Mouse (Mus musculus): ENCODE results near the gene Ace. TPM values are rescaled to one million over a fixed set of nuclear protein-coding genes. Genes with fewer than 3 reads are reported as not detected.

The Ace gene
- total and polyA plus RNA-seq, 3 experiments: not detected

GRCm38 (mm10) chr11:106025774-106026173, 58.0 kb downstream of the Ace start (continued):
- no peak for TF ChIP-seq MYC (IDR thresholded peaks at IDR 0.05; ENCODE audit: low read depth, low read length)

GRCm38 (mm10) chr11:106026465-106027151, 58.9 kb downstream of the Ace start:
- H3K79me2 ChIP-seq (ENCODE audit: control insufficient read depth, insufficient read depth, low read length, poor library complexity): no peaks in the 10 kb centered on the region
- H3K27ac ChIP-seq (ENCODE audit: control insufficient read depth, low read depth, low read length): no peak overlapping the region
- peaks cover 10 to 20% of the 10 kb centered on the region in 2 experiments; a peak in 3 of 4 replicates for H3K4me1 ChIP-seq (ENCODE audit: control insufficient read depth in 1 of 2, insufficient read depth in 2 of 2, low read length in 2 of 2)
- H3K27me3 ChIP-seq (ENCODE audit: control insufficient read depth in 1 of 2, insufficient read depth in 2 of 2, low read length in 2 of 2): no peaks in the 10 kb centered on the region
- peak; percentile 78 for DNase-seq (ENCODE audit: low read depth, low spot score)
- H3K9me3 ChIP-seq (replicated peaks; ENCODE audit: insufficient read depth, low read length): no peaks in the 10 kb centered on the region
- H3K4me3 ChIP-seq (ENCODE audit: control insufficient read depth in 1 of 2, insufficient read depth in 1 of 2, low read depth in 2 of 2, low read length in 2 of 2): peak overlapping the region in 1 of 2 experiments; percentile 9; a peak in 1 of 4 replicates
- peak overlapping the region; percentile 6 for H3K9ac ChIP-seq (ENCODE audit: control insufficient read depth, low read depth, low read length, poor library complexity, severe bottlenecking)
- peaks cover 0 to 15% of the 10 kb centered on the region in 2 experiments; a peak in 2 of 4 replicates for H3K36me3 ChIP-seq (ENCODE audit: control insufficient read depth in 1 of 2, insufficient read depth in 2 of 2, low read length in 2 of 2)
- TF ChIP-seq USF2 (IDR thresholded peaks at IDR 0.05; ENCODE audit: borderline replicate concordance in 1 of 2, insufficient read depth in 1 of 2, low read depth in 1 of 2, low read length in 2 of 2) (no peak), GATA1 (IDR thresholded peaks at IDR 0.05; ENCODE audit: low read depth, low read length) (no peak), ZKSCAN1 (IDR thresholded peaks at IDR 0.05; ENCODE audit: low read depth, low read length) (no peak), POLR2A (IDR thresholded peaks at IDR 0.05; ENCODE audit: control insufficient read depth in 1 of 2, insufficient read depth in 1 of 2, low read depth in 1 of 2, low read length in 2 of 2, poor library complexity in 1 of 2) (no peak), EP300 (IDR thresholded peaks at IDR 0.05; ENCODE audit: low read depth in 1 of 2, low read length in 2 of 2) (peak in 1 of 2 experiments; percentile 10; a peak in 1 of 4 replicates), HCFC1 (IDR thresholded peaks at IDR 0.05; ENCODE audit: low read depth, low read length) (no peak; the same call in 1 of the 2 replicates), GABPA (IDR thresholded peaks at IDR 0.05; ENCODE audit: low read depth, low read length) (no peak), BHLHE40 (IDR thresholded peaks at IDR 0.05; ENCODE audit: borderline replicate concordance, low read depth, low read length) (no peak), MXI1 (IDR thresholded peaks at IDR 0.05; ENCODE audit: low read depth, low read length) (0 out of 2 replicates have a peak, but pooled peaks have one; percentile 25), E2F4 (IDR thresholded peaks at IDR 0.05; ENCODE audit: borderline replicate concordance, low read depth, low read length) (no peak), ELF1 (IDR thresholded peaks at IDR 0.05; ENCODE audit: low read depth, low read length) (no peak; the same call in 1 of the 2 replicates), TBP (IDR thresholded peaks at IDR 0.05; ENCODE audit: low read depth, low read length) (no peak), NRF1 (IDR thresholded peaks at IDR 0.05; ENCODE audit: insufficient read depth, low read depth, low read length, poor library complexity, severe bottlenecking) (no peak), RAD21 (IDR thresholded peaks at IDR 0.05; ENCODE audit: low read depth, low read length) (peak; percentile 64), CHD1 (IDR thresholded peaks at IDR 0.05; ENCODE audit: low read depth, low read length) (no peak), MEF2A (IDR thresholded peaks at IDR 0.05; ENCODE audit: extremely low read depth, insufficient replicate concordance, low read depth, low read length, poor library complexity, severe bottlenecking) (no peak), SIN3A (IDR thresholded peaks at IDR 0.05; ENCODE audit: low read length) (peak; percentile 38; the same call in 1 of the 2 replicates), RCOR1 (IDR thresholded peaks at IDR 0.05; ENCODE audit: low read depth, low read length) (no peak), TCF12 (IDR thresholded peaks at IDR 0.05; ENCODE audit: low read depth, low read length) (no peak), UBTF (IDR thresholded peaks at IDR 0.05; ENCODE audit: borderline replicate concordance, insufficient read depth, low read depth, low read length) (no peak), JUND (IDR thresholded peaks at IDR 0.05; ENCODE audit: low read depth, low read length) (no peak), ZNF384 (IDR thresholded peaks at IDR 0.05; ENCODE audit: low read depth, low read length) (no peak), NELFE (IDR thresholded peaks at IDR 0.05; ENCODE audit: low read depth, low read length) (no peak), POLR2AphosphoS2 (IDR thresholded peaks at IDR 0.05; ENCODE audit: low read length) (no peak), MYB (IDR thresholded peaks at IDR 0.05; ENCODE audit: low read depth, low read length) (no peak), MAX (IDR thresholded peaks at IDR 0.05; ENCODE audit: low read length) (no peak), POLR2AphosphoS5 (IDR thresholded peaks at IDR 0.05; ENCODE audit: borderline replicate concordance, low read depth, low read length) (no peak), MAFK (IDR thresholded peaks at IDR 0.05; ENCODE audit: borderline replicate concordance, low read depth, low read length) (no peak), MYC (IDR thresholded peaks at IDR 0.05; ENCODE audit: low read depth, low read length) (no peak), USF1 (IDR thresholded peaks at IDR 0.05; ENCODE audit: low read depth, low read length) (0 out of 2 replicates have a peak, but pooled peaks have one; percentile 35), CHD2 (IDR thresholded peaks at IDR 0.05; ENCODE audit: low read length) (no peak), ZMIZ1 (IDR thresholded peaks at IDR 0.05; ENCODE audit: low read depth, low read length) (no peak), MAZ (IDR thresholded peaks at IDR 0.05; ENCODE audit: low read depth, low read length) (peak; percentile 98)

Data from MEL (cell line).